Mouse (Mus musculus) kidney, adult 2 months (tissue): ENCODE data around the gene Pih1d2.

Source experiments
- CTCF ChIP-seq: fragments of 200-500 bp; conservative IDR thresholded peaks from 2 replicates; pipeline ENCODE4 v1.5.1; 2011; ENCODE audit warnings: low read depth, mild to moderate bottlenecking, control low read depth, low read length, moderate library complexity, mixed read lengths; ENCODE audit not compliant: insufficient read depth, insufficient read length
- POLR2A ChIP-seq: fragments of 200-500 bp; IDR thresholded peaks from one replicate; pipeline ENCODE4 v1.6.1; 2011; ENCODE audit warnings: low read depth, low read length, control low read depth

GRCm38 (mm10) chr9:50612115-50612514, 5.0 kb upstream of the Pih1d2 start:
- TF ChIP-seq CTCF (no peak), POLR2A (no peak)
